30 mouse cellular contexts compared by ENCODE assay signal in the genomic region with DNA sequence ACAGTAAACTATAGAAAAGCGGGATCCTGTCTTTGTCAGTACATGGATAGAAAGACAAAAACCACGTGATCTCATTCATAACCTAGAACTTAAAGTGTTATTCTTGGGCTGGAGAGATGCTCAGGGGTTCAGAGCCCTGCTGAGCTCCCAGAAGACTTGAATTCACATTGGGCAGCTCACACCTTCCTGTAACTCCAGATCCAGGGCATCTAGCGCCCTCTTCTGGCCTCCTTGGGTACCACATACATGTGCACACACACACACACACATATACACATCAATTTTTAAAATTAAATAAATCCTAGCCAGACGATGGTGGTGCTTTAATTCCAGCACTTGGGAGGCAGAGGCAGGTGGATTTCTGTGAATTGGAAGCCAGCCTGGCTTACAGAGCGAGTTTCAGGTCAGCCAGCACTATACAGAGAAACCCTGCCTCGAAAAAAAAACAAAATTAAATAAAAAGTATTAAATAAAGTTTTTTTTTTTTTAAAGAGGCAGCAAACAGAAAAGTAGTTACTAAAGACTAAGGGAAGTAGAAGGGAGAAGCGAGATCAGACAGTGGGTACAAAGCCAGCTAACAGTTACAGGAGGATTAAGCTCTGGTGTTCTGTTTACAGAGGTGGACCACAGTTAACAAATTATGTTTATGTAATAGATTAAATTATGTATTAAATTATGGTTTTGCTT. TPM values are rescaled to one million over a fixed set of nuclear protein-coding genes. Genes with fewer than 3 reads are reported as not detected.
DNase-seq lines count a peak whose midpoint lies in the region; ATAC-seq and TF ChIP-seq lines count a peak whose summit lies in the region.
"Had no signal": no experiment of that assay in that cellular context is flagged by ENCODE, and none has a peak within 500 bp of the region (broad histone marks: within the 10 kb centered on the region; RNA-seq: fewer than 3 reads in every experiment).

No protein-coding gene starts in this region.

- H3K79me2 ChIP-seq in heart, adult 2 months (replicated peaks; ENCODE audit: control insufficient read depth, insufficient read depth, low read length), result no peaks in the 10 kb centered on the region
- H3K79me2 ChIP-seq in CH12.LX (replicated peaks; ENCODE audit: control insufficient read depth, extremely low read depth, insufficient read depth, poor library complexity, severe bottlenecking) (no peaks in the 10 kb centered on the region), MEL (ENCODE audit: control insufficient read depth, insufficient read depth, low read length, poor library complexity) (no peaks in the 10 kb centered on the region)

- TF ChIP-seq EP300 in heart, adult 2 months (IDR thresholded peaks at IDR 0.05; ENCODE audit: insufficient read depth, low read depth, low read length), result no peak
- no peak for TF ChIP-seq EP300 in liver, embryonic 14.5 days (IDR thresholded peaks at IDR 0.05; ENCODE audit: low read depth)
- TF ChIP-seq EP300 in CH12.LX (IDR thresholded peaks at IDR 0.05; ENCODE audit: low read length) (no peak), MEL (IDR thresholded peaks at IDR 0.05; ENCODE audit: low read depth in 1 of 2, low read length in 2 of 2) (no peak)

- TF ChIP-seq RAD21 in CH12.LX (IDR thresholded peaks at IDR 0.05; ENCODE audit: low read depth, low read length) (no peak), MEL (IDR thresholded peaks at IDR 0.05; ENCODE audit: low read depth, low read length) (no peak)

- H3K36me3 ChIP-seq in heart, adult 2 months (ENCODE audit: control insufficient read depth, insufficient read depth, low read length), result no peaks in the 10 kb centered on the region
- H3K36me3 ChIP-seq in liver, embryonic 14.5 days (replicated peaks; ENCODE audit: control insufficient read depth, insufficient read depth, low read depth), result no peaks in the 10 kb centered on the region
- no peaks in the 10 kb centered on the region for H3K36me3 ChIP-seq in liver, embryonic 11.5 days (ENCODE audit: control insufficient read depth, insufficient read depth, low read length)
- H3K36me3 ChIP-seq in CH12.LX (replicated peaks in 1 of 2; ENCODE audit: control insufficient read depth in 1 of 2, insufficient read depth in 1 of 2, low read length in 1 of 2) (no peaks in the 10 kb centered on the region), MEL (ENCODE audit: control insufficient read depth in 1 of 2, insufficient read depth in 2 of 2, low read length in 2 of 2) (no peaks in the 10 kb centered on the region; a peak in 1 of 4 replicates)
- H3K36me3 ChIP-seq: embryonic facial prominence, embryonic 12.5 days; hindbrain, embryonic 12.5 days; limb, embryonic 10.5 days; liver, embryonic 13.5 days had no signal

- intact Hi-C loops in heart, adult 2 months (cut with DNase I), result no loop called here
- intact Hi-C loops in heart, postnatal 14 days (cut with DNase I), result no loop called here

- H3K4me2 ChIP-seq in liver, embryonic 14.5 days (ENCODE audit: low read depth), result no peak overlapping the region
- H3K4me2 ChIP-seq in liver, embryonic 11.5 days, result no peak overlapping the region
- H3K4me2 ChIP-seq in CH12.LX (ENCODE audit: insufficient read depth, low read depth, poor library complexity, severe bottlenecking), result no peak overlapping the region
- H3K4me2 ChIP-seq: embryonic facial prominence, embryonic 12.5 days; heart, embryonic 11.5 days; hindbrain, embryonic 12.5 days; liver, embryonic 13.5 days; midbrain, embryonic 11.5 days had no signal

- no peaks in the 10 kb centered on the region for H3K4me1 ChIP-seq in heart, adult 2 months (ENCODE audit: control insufficient read depth, insufficient read depth, low read length)
- peaks cover 0 to 7% of the 10 kb centered on the region in 2 experiments; a peak in 1 of 4 replicates for H3K4me1 ChIP-seq in liver, embryonic 14.5 days (replicated peaks; ENCODE audit: control insufficient read depth in 2 of 2, insufficient read depth in 2 of 2, low read length in 1 of 2)
- H3K4me1 ChIP-seq in liver, embryonic 11.5 days (replicated peaks; ENCODE audit: control insufficient read depth, insufficient read depth, low read length), result peaks cover 6% of the 10 kb centered on the region; the same call in 1 of the 2 replicates
- H3K4me1 ChIP-seq in CH12.LX (ENCODE audit: control insufficient read depth in 1 of 2, insufficient read depth in 2 of 2) (peaks cover 0 to 7% of the 10 kb centered on the region in 2 experiments; a peak in 2 of 4 replicates), MEL (ENCODE audit: control insufficient read depth in 1 of 2, insufficient read depth in 2 of 2, low read length in 2 of 2) (peaks cover 0 to 2% of the 10 kb centered on the region in 2 experiments; a peak in 2 of 4 replicates)

- H3K9me3 ChIP-seq in liver, embryonic 14.5 days (ENCODE audit: control insufficient read depth, low read length), result peaks cover 3% of the 10 kb centered on the region; the same call in 1 of the 2 replicates
- peaks cover 4% of the 10 kb centered on the region; the same call in 1 of the 2 replicates for H3K9me3 ChIP-seq in liver, embryonic 11.5 days (ENCODE audit: control insufficient read depth, low read length)
- peaks cover 5% of the 10 kb centered on the region for H3K9me3 ChIP-seq in CH12.LX (replicated peaks; ENCODE audit: low read length)
- H3K9me3 ChIP-seq in MEL (replicated peaks; ENCODE audit: insufficient read depth, low read length), result no peaks in the 10 kb centered on the region
- H3K9me3 ChIP-seq: limb, embryonic 10.5 days; liver, embryonic 13.5 days had no signal

- no peak overlapping the region for H3K4me3 ChIP-seq in heart, adult 2 months
- H3K4me3 ChIP-seq in liver, embryonic 14.5 days (ENCODE audit: insufficient read depth in 1 of 2, low read depth in 2 of 2, low read length in 2 of 2), result no peak overlapping the region
- no peak overlapping the region for H3K4me3 ChIP-seq in liver, embryonic 11.5 days (ENCODE audit: low read depth, low read length)
- H3K4me3 ChIP-seq in CH12.LX (replicated peaks in 1 of 3; ENCODE audit: low read depth in 2 of 3, low read length in 2 of 3, poor library complexity in 1 of 3), result no peak overlapping the region
- no peak overlapping the region for H3K4me3 ChIP-seq in MEL (ENCODE audit: control insufficient read depth in 1 of 2, insufficient read depth in 1 of 2, low read depth in 2 of 2, low read length in 2 of 2)
- H3K4me3 ChIP-seq: embryonic facial prominence, embryonic 12.5 days; hindbrain, embryonic 12.5 days; limb, embryonic 10.5 days; liver, embryonic 13.5 days had no signal

- no peak overlapping the region for H3K9ac ChIP-seq in heart, adult 2 months (ENCODE audit: low read depth, low read length)
- no peak overlapping the region for H3K9ac ChIP-seq in liver, embryonic 14.5 days (replicated peaks)
- no peak overlapping the region for H3K9ac ChIP-seq in liver, embryonic 11.5 days (ENCODE audit: low read depth, low read length)
- H3K9ac ChIP-seq in CH12.LX (ENCODE audit: insufficient read depth, low read depth) (no peak overlapping the region), MEL (ENCODE audit: control insufficient read depth, low read depth, low read length, poor library complexity, severe bottlenecking) (no peak overlapping the region)
- H3K9ac ChIP-seq: embryonic facial prominence, embryonic 12.5 days; hindbrain, embryonic 12.5 days; liver, embryonic 13.5 days had no signal

- DNase-seq in heart, adult 2 months, result no peak
- DNase-seq in heart, postnatal 14 days, result no peak
- DNase-seq in liver, embryonic 14.5 days (ENCODE audit: low read depth in 3 of 3, low spot score in 3 of 3), result no peak
- no peak for DNase-seq in liver, embryonic 11.5 days (ENCODE audit: low spot score)
- DNase-seq in CH12.LX (ENCODE audit: extremely low read depth), result no peak
- no peak for DNase-seq in MEL (ENCODE audit: low read depth, low spot score)
- DNase-seq in ovary, adult 18-20 months (ENCODE audit: low spot score), result no peak
- DNase-seq in Muller cell, postnatal 12 days (ENCODE audit: inconsistent ontology term), result no peak
- DNase-seq: adrenal gland, adult 8-10 months; cerebellum, adult 2 months; cerebellum, postnatal 25 days; heart, postnatal 10 days; kidney, adult 2 months; liver, embryonic 13.5 days; right cerebral cortex, postnatal 14 days; spleen, adult 18-20 months; thymus, adult 18-20 months; thymus, postnatal 36 days had no signal

- WGBS in heart, adult 2 months, result 84% methylated on average over 7 of the region's 7 CpGs
- WGBS in liver, embryonic 14.5 days (ENCODE audit: insufficient replicate concordance), result 64% methylated on average over 7 of the region's 7 CpGs
- WGBS in liver, embryonic 11.5 days, result 77% methylated on average over 7 of the region's 7 CpGs

- no peak for ATAC-seq in liver, embryonic 14.5 days (ENCODE audit: insufficient read depth)
- no peak for ATAC-seq in liver, embryonic 11.5 days (replicated peaks; ENCODE audit: low FRiP score)
- ATAC-seq: CD4-positive, CD25-positive, alpha-beta regulatory T cell, adult 4 months had no signal

- TF ChIP-seq POLR2A in heart, adult 2 months (IDR thresholded peaks at IDR 0.05; ENCODE audit: insufficient read depth, low read depth, low read length), result no peak
- TF ChIP-seq POLR2A in CH12.LX (IDR thresholded peaks at IDR 0.05; ENCODE audit: low read depth, low read length), result no peak
- no peak for TF ChIP-seq POLR2A in MEL (IDR thresholded peaks at IDR 0.05; ENCODE audit: control insufficient read depth in 1 of 2, insufficient read depth in 1 of 2, low read depth in 1 of 2, low read length in 2 of 2, poor library complexity in 1 of 2)

- dilution Hi-C loops in CH12.LX (cut with MboI; ENCODE audit: extremely low pct_ligation_motif_present, extremely low pct_unique_long_range_greater_than_20kb, low sequenced_read_pairs), result no loop called here

- H3K27me3 ChIP-seq in heart, adult 2 months (ENCODE audit: control insufficient read depth, insufficient read depth, low read length), result no peaks in the 10 kb centered on the region
- H3K27me3 ChIP-seq in liver, embryonic 14.5 days (ENCODE audit: control insufficient read depth, insufficient read depth, low read length), result no peaks in the 10 kb centered on the region; the same call in 1 of the 2 replicates
- peaks cover 20% of the 10 kb centered on the region for H3K27me3 ChIP-seq in liver, embryonic 11.5 days (replicated peaks; ENCODE audit: control insufficient read depth, insufficient read depth, low read length)
- H3K27me3 ChIP-seq in CH12.LX (replicated peaks) (peaks cover 50% of the 10 kb centered on the region), MEL (ENCODE audit: control insufficient read depth in 1 of 2, insufficient read depth in 2 of 2, low read length in 2 of 2) (no peaks in the 10 kb centered on the region)

- 0 out of 2 replicates have a peak, but pooled peaks have one; percentile 12 for TF ChIP-seq CTCF in heart, adult 2 months (IDR thresholded peaks at IDR 0.05)
- peak; percentile 29; the same call in 1 of the 2 replicates for TF ChIP-seq CTCF in liver, embryonic 14.5 days (IDR thresholded peaks at IDR 0.05; ENCODE audit: low read depth)
- TF ChIP-seq CTCF in CH12.LX (conservative IDR thresholded peaks at IDR 0.05 in 1 of 2, IDR thresholded peaks at IDR 0.05 in 1 of 2; ENCODE audit: low read depth in 2 of 2, low read length in 2 of 2) (0 out of 4 replicates have a peak, but pooled peaks of 1 of the 2 experiments have one; percentile 8), MEL (IDR thresholded peaks at IDR 0.05 in 2 of 3, conservative IDR thresholded peaks at IDR 0.05 in 1 of 3; ENCODE audit: control insufficient read depth in 1 of 3, insufficient read depth in 1 of 3, low read depth in 2 of 3, low read length in 3 of 3, poor library complexity in 1 of 3, severe bottlenecking in 1 of 3) (peak; percentile 18 to 39 (median 28); a peak in 5 of 6 replicates)

- in situ Hi-C loops in CH12.LX (cut with MboI; ENCODE audit: low pct_ligation_motif_present, low pct_unique_long_range_greater_than_20kb, low sequenced_read_pairs), result no loop called here

- no peak overlapping the region for H3K27ac ChIP-seq in heart, adult 2 months
- no peak overlapping the region for H3K27ac ChIP-seq in liver, embryonic 14.5 days
- H3K27ac ChIP-seq in liver, embryonic 11.5 days (ENCODE audit: low read depth, low read length), result no peak overlapping the region
- H3K27ac ChIP-seq in CH12.LX (ENCODE audit: insufficient read depth, low read depth), result no peak overlapping the region
- no peak overlapping the region for H3K27ac ChIP-seq in MEL (ENCODE audit: control insufficient read depth, low read depth, low read length)
- H3K27ac ChIP-seq: embryonic facial prominence, embryonic 12.5 days; hindbrain, embryonic 12.5 days; kidney, postnatal 0 days; limb, embryonic 10.5 days; liver, embryonic 13.5 days had no signal

RNA-seq across cellular contexts. Expression of gene Tent5b, which starts 8.7 kb away (rescaled TPM):
- 1 to 10 TPM; 2.0 to 2.3 TPM for total RNA-seq in heart, adult 2 months (2021)
- polyA plus RNA-seq in heart, adult 2 months (2012; rRNA removed), result 1.4 and 1.9 TPM in 2 replicates
- total RNA-seq in heart, postnatal 14 days (2021), result 1 to 10 TPM; 3.5 to 5.1 TPM
- polyA plus RNA-seq in liver, embryonic 14.5 days (2012; rRNA removed), result 0.02 and 0.05 TPM in 2 replicates
- not detected in 2 replicates for polyA plus RNA-seq in liver, embryonic 14.5 days (2014; fragmentation: Nextera tagmentation; extraction: Ambion mirVana)
- 0.38 TPM in 1 of 2 replicates, not detected in the other for polyA plus RNA-seq in liver, embryonic 11.5 days (2014; fragmentation: Nextera tagmentation; extraction: Ambion mirVana)
- total RNA-seq in CH12.LX (2012; rRNA removed), result 0.13 TPM in 1 of 2 replicates, not detected in the other
- total RNA-seq in CH12.LX (2014; rRNA removed), result not detected in 2 replicates
- not detected in 2 replicates for polyA plus RNA-seq in CH12.LX (2012; ENCODE audit: insufficient read length, low read depth)
- 3.5 and 3.6 TPM in 2 replicates for total RNA-seq in MEL (2012; rRNA removed)
- polyA plus RNA-seq in MEL (2012; ENCODE audit: insufficient read depth in 1 of 2, insufficient read length in 2 of 2, low read depth in 1 of 2, low replicate concordance in 2 of 2, missing spikeins in 1 of 2), result 1 to 10 TPM in 1 of 2 experiments, not detected in 1; 2.5 TPM
- total RNA-seq: megakaryocyte progenitor cell, adult 5-6 weeks; monocyte, adult 5-6 weeks had no signal
- polyA plus RNA-seq: CD4-positive, CD25-positive, alpha-beta regulatory T cell, adult 4 months; liver, embryonic 13.5 days had no signal

RNA-seq across cellular contexts. Expression of gene Trnp1, which starts 27.1 kb away (rescaled TPM):
- total RNA-seq in heart, adult 2 months (2021), result 1 to 10 TPM; 2.0 to 2.1 TPM
- 2.3 and 2.4 TPM in 2 replicates for polyA plus RNA-seq in heart, adult 2 months (2012; rRNA removed)
- total RNA-seq in heart, postnatal 14 days (2021), result 1 to 10 TPM; 1.6 to 3.1 TPM
- 0.04 TPM in 1 of 2 replicates, not detected in the other for polyA plus RNA-seq in liver, embryonic 14.5 days (2012; rRNA removed)
- not detected in 2 replicates for polyA plus RNA-seq in liver, embryonic 14.5 days (2014; fragmentation: Nextera tagmentation; extraction: Ambion mirVana)
- polyA plus RNA-seq in liver, embryonic 11.5 days (2014; fragmentation: Nextera tagmentation; extraction: Ambion mirVana), result 0.21 TPM in 1 of 2 replicates, not detected in the other
- total RNA-seq in CH12.LX (2012; rRNA removed) (not detected in 2 replicates), CH12.LX (2014; rRNA removed) (not detected in 2 replicates), MEL (2012; rRNA removed) (0.92 and 1.6 TPM in 2 replicates)
- polyA plus RNA-seq in CH12.LX (2012; ENCODE audit: insufficient read length, low read depth) (not detected in 2 replicates), MEL (2012; ENCODE audit: insufficient read depth in 1 of 2, insufficient read length in 2 of 2, low read depth in 1 of 2, low replicate concordance in 2 of 2, missing spikeins in 1 of 2) (1 to 10 TPM in 1 of 2 experiments, not detected in 1; 1.6 TPM)
- total RNA-seq: megakaryocyte progenitor cell, adult 5-6 weeks; monocyte, adult 5-6 weeks; neutrophil, adult 5-6 weeks had no signal
- polyA plus RNA-seq: CD4-positive, CD25-positive, alpha-beta regulatory T cell, adult 4 months had no signal

RNA-seq across cellular contexts. Expression of gene Kdf1, which starts 47.5 kb away (rescaled TPM):
- not detected for total RNA-seq in heart, adult 2 months (2021)
- polyA plus RNA-seq in heart, adult 2 months (2012; rRNA removed), result 0.23 TPM in 1 of 2 replicates, not detected in the other
- not detected for total RNA-seq in heart, postnatal 14 days (2021)
- 0.18 and 0.43 TPM in 2 replicates for polyA plus RNA-seq in liver, embryonic 14.5 days (2012; rRNA removed)
- 0.48 and 0.53 TPM in 2 replicates for polyA plus RNA-seq in liver, embryonic 14.5 days (2014; fragmentation: Nextera tagmentation; extraction: Ambion mirVana)
- polyA plus RNA-seq in liver, embryonic 11.5 days (2014; fragmentation: Nextera tagmentation; extraction: Ambion mirVana), result 0.89 and 1.7 TPM in 2 replicates
- total RNA-seq in CH12.LX (2012; rRNA removed) (not detected in 2 replicates), CH12.LX (2014; rRNA removed) (not detected in 2 replicates), MEL (2012; rRNA removed) (0.12 TPM in 1 of 2 replicates, not detected in the other)
- polyA plus RNA-seq in CH12.LX (2012; ENCODE audit: insufficient read length, low read depth) (not detected in 2 replicates), MEL (2012; ENCODE audit: insufficient read depth in 1 of 2, insufficient read length in 2 of 2, low read depth in 1 of 2, low replicate concordance in 2 of 2, missing spikeins in 1 of 2) (under 1 TPM in 1 of 2 experiments, not detected in 1; 0.04 TPM)
- total RNA-seq: gastrocnemius, adult 18-20 months; heart, postnatal 10 days; layer of hippocampus, postnatal 14 days; megakaryocyte progenitor cell, adult 5-6 weeks; monocyte, adult 5-6 weeks; neutrophil, adult 5-6 weeks had no signal
- polyA plus RNA-seq: cerebellum, adult 2 months had no signal
